Mouse (Mus musculus) heart, postnatal 14 days (tissue): ENCODE data around the gene Fam102a. TPM values are rescaled to one million over a fixed set of nuclear protein-coding genes. Genes with fewer than 3 reads are reported as not detected.

ENCODE experiments used
- DNase-seq, 2 experiments: peaks; one replicate each; pipeline ENCODE4 v3.0.0; 2021 to 2022
- intact Hi-C: fragments of 180-260 bp; cut with DNase I; formaldehyde crosslinking; loops from one replicate; pipeline ENCODE4 v1.15.1; 2025
- total RNA-seq, 2 experiments: library from RNA; stranded (reverse); gene quantifications; 2 replicates each; pipeline ENCODE4 v1.2.3; 2021

Fam102a gene
- total RNA-seq, 2 experiments from 2014 or later = 8.6 to 9.7 TPM

DNA sequence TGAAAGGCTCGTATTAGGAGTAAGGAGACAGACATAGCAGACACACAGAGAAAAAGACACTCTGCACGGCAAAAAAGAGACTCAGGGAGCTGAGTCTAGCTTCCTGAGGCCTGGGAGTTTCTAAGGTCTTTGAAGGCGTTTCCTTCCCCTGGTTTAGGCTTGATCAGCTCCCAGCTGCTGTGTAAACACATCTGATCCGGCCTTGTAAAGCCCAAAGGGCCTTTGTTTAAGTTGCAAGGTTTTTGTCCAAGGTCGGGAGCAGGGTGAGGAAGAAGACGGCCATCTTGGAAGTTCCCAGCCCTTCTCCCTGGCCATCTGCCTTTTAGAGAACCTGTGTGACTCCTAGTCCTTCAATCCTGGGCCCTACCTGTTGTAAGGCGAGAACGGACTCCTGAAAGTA is 25.2 kb upstream of the Fam102a start:
- no peak for DNase-seq
- intact Hi-C loops = no loop called here

GRCm38 (mm10) chr2:32512592-32512991 is 22.5 kb upstream of the Fam102a start:
- no peak for DNase-seq
- intact Hi-C loops = no loop called here

- intact Hi-C loops = no loop called here
- peak in 1 of 2 experiments; percentile 24 for DNase-seq
These were observed 20.8 kb upstream of the Fam102a start for GRCm38 (mm10) chr2:32514335-32514734.

GRCm38 (mm10) chr2:32517233-32517867 is 17.8 kb upstream of the Fam102a start:
- no peak for DNase-seq
- intact Hi-C loops = no loop called here

DNA sequence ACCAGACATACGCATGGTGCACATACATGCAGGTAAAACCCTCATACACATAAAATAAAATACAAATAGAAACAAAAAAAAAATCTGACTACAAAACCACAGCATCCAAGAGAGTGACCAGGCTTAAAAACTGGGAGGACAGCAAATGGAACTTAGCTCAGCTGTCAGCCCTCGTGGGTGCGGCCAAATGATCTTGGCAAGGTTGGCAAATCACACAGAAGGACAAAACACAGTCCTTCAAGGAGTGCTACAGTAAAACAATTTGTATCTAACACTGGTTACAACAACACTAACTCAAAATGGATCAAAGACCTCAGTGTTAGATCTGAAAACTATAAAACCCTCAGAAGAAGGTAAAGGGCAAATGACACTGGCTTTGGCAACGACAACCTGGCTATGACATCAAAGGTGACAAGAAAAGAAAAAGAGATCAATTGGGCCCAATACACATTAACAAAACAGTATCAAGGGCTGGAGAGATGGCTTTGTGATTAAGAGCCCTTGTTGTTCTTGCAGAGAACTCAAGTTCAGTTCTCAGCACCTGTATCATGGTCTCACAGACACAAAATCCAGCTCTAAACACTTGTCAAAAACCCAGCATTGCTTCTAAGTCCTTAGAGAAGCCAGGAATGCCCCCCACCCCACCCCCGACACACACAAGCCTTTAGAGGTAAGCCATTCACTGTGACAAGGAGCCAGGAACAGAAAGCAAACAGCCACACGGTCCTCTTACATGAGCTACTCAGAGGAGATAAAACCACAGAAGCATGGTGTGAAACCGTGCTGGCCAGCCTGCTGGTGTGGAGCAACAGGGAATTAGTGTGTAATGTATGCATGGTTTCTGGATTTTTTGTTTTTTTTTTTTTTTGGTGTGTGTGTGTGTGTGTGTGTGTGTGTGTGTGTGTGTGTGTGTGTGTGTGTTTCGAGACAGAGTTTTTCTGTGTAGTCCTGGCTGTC is 14.8 kb upstream of the Fam102a start:
- intact Hi-C loops = no loop called here
- no peak for DNase-seq

DNA sequence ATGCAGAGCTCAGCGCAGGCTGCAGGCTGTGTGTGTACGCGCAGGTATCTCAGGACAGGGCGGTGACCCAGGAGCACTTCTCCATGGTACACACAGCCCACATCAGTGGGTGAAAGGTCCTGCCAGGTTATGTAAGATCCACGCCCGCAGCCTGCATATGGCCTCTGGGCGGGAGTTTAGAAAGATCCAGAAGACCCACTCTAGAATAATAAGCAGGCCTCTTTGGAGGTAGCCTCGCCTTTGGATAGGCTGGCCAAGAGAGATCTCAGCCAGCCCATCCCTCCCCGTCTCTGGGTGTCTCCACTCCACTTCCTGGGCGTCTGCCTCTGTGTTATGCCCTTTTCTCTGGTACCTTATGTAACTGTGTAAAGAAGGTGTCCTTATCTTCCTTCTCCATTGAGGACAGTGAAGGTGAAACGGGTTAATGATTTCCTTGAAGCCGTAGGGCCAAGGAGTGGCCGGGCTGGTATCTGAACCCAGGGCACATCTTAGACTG is 10.5 kb upstream of the Fam102a start:
- intact Hi-C loops = no loop called here

DNA sequence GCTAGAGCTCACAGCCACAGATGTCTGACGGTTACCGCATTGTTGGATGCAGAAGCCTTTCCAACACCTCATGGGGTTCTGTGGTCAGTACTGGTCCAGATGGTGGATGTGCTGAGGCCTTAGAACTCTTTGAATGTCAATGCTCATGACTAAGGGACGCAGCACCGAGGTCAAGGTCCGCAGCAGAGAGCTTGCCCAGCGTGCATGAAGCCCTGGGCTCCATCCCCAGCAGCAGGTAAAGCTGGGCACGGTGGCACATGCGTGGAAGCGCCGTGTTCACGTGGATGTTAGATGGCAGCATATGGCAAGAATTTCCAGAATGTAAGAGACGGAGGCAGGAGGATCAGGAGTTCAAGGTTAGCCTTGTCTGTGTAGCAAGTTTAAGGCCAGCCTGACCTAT is 9.3 kb upstream of the Fam102a start:
- DNase-seq = no peak

More for the DNA sequence above, 10.5 kb upstream of the Fam102a start:
- no peak for DNase-seq

GRCm38 (mm10) chr2:32527468-32527966 is 7.6 kb upstream of the Fam102a start:
- DNase-seq = no peak
- intact Hi-C loops = no loop called here

More for the DNA sequence above, 9.3 kb upstream of the Fam102a start:
- intact Hi-C loops = no loop called here

DNA sequence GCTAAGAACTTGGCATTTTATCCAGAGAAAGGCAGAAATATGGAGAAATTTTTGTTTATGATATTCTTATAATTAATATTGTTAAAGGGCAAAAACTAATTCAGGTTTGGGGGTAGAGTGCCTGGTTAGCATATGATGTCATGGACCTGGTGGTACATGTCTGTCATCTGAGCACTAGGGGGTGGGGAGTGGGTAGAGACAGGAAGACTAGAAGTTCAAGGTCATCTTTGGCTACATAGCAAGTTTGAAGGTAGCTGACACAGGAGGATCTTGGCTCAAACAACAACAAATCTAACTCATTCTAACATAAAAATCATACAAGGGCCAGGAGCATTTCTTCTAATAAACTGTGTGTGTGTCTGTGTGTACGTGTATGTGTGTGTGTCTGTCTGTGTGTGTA is 6.8 kb upstream of the Fam102a start:
- intact Hi-C loops = no loop called here
- no peak for DNase-seq

GRCm38 (mm10) chr2:32530479-32530878 is 4.7 kb upstream of the Fam102a start:
- intact Hi-C loops = no loop called here
- DNase-seq = no peak

- no peak for DNase-seq
- intact Hi-C loops = no loop called here
These were observed 2.0 kb upstream of the Fam102a start for GRCm38 (mm10) chr2:32533163-32533562.

DNA sequence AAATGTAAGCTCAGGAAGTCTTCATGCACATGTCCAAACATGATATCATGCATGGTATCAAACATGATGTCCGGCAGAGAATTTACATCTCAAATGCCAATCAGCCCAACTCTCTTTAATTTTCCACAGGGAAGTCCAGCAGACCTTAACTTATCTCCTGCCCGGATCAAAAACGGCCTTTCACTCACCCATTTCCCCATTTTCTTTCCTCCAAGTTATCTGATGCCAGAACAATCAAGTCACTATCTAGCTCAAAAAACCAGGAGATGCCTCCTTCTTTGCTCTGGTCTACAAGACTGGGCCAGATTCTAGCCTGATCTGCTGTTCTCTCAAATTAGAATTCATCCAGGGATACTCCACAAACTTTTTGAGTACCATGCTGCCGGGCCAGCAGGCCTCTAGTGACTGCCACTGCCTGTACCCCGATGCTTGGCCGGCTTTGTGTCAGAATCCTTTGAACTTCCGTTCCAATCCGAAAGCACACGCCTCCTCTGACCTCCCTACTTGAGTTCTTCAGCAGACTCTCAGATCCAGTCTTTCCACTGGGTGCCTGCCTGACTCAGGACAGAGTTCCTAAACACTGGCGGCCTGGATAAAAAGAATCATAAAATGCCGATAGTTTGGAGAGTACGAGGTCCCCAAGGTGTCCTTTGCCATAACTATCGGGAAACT is 935 bp upstream of the Fam102a start:
- intact Hi-C loops = no loop called here
- DNase-seq = peak; percentile 36 to 57

GRCm38 (mm10) chr2:32535501-32535991 is 414 bp downstream of the Fam102a start:
- intact Hi-C loops = no loop called here
- peak; percentile 64 for DNase-seq

GRCm38 (mm10) chr2:32536086-32536633 is 1.0 kb downstream of the Fam102a start:
- intact Hi-C loops = loop anchor here (2.0 kb wide), 1 partner anchor 31 kb away; no protein-coding TSS in a partner anchor
- DNase-seq = peak; percentile 29 to 38

- intact Hi-C loops = loop anchor here (2.0 kb wide), 1 partner anchor 30 kb away; no protein-coding TSS in a partner anchor
- DNase-seq = peak; percentile 42 to 58
These were observed 1.7 kb downstream of the Fam102a start for GRCm38 (mm10) chr2:32536634-32537359.

DNA sequence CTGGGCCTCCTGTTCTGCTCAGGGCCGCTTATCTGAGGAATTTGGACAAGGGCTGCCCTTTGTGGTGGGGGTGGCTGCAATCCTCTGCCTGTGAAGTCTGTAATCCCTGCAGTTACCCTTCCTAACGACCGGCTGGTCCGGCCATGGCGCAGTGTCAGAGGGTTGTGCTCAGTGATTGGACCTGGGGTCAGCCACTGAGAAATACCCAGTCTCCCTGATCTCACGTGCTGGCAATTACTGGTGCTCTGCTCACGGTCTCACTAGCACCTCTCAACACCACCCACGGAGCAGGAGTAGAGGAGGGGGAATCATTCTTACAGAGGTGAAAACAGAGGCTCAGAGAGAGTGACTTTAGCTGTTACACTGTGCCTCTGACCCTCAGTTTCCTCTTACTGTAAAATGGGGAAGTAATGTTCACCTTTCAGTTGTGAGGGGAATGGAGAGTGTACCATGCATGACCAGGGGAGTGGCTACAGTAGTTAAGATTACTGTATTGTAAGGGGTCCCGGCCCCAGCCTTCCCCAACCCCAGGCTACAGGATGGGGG is 2.3 kb downstream of the Fam102a start:
- peak; percentile 20 to 54 for DNase-seq
- intact Hi-C loops = loop anchor here (2.0 kb wide), 1 partner anchor 29 kb away; no protein-coding TSS in a partner anchor

DNA sequence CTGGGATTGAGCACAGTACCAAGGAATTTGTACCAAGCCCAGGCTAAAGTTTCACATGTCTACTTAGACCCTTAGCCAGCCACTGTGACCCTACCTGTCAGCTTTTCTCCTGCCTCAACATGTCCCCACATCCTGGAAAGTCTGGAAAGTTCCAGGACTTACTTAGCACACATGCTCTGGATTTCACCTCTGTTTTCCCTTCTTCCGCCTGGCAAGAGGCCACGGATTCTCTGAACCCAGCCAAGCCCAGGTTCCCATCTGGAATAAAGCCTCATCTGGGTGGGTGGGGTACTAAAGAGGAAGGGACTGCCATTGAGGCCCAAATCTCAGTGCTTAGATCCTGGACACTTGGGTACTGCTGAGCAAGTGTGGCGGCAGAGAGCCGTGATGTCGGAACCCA is 2.8 kb downstream of the Fam102a start:
- DNase-seq = peak in 1 of 2 experiments; percentile 42
- intact Hi-C loops = loop anchor here (2.0 kb wide), 1 partner anchor 29 kb away; no protein-coding TSS in a partner anchor

DNA sequence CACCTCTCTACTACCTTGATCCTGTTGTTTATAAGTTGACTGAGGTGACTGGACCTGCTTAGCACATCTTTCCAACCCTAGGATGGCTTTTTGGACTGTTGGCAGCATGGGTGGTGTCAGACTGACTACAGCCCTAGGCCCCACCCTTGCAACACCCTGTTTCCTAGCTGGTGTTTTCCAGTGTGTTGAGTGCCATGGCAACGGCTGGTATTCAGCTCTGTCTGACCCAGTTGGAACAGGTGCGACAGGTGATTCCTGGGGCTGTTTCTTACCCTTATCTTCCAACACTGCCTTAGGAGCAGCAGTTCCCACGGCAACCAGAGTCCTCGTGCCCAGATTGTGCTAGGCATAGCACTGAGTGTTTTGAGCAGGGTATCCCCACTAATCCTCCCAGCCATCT is 3.3 kb downstream of the Fam102a start:
- intact Hi-C loops = no loop called here
- DNase-seq = no peak

- intact Hi-C loops = no loop called here
- no peak for DNase-seq
These were observed 4.4 kb downstream of the Fam102a start for GRCm38 (mm10) chr2:32539452-32539981.
